Mouse (Mus musculus) kidney, adult 2 months (tissue): ENCODE data around the gene Icam2. TPM values are rescaled to one million over a fixed set of nuclear protein-coding genes. Genes with fewer than 3 reads are reported as not detected.

ENCODE experiments used
- DNase-seq: peaks from one replicate; pipeline ENCODE4 v3.0.0; 2021
- H3K27ac ChIP-seq: fragments of 200-500 bp; 2 replicates; pipeline ENCODE4 v1.5.1; 2012; ENCODE audit warnings: low read depth, low read length, control low read depth, inconsistent platforms; ENCODE audit not compliant: insufficient read depth
- H3K27me3 ChIP-seq: fragments of 200-500 bp; replicated peaks from 2 replicates; pipeline ENCODE4 v1.6.1; 2012; ENCODE audit warnings: mild to moderate bottlenecking, moderate library complexity, low read length, inconsistent platforms; ENCODE audit not compliant: control insufficient read depth, insufficient read depth
- H3K36me3 ChIP-seq: fragments of 200-500 bp; 2 replicates; pipeline ENCODE4 v1.6.1; 2012; ENCODE audit warnings: mild to moderate bottlenecking, moderate library complexity, low read length, inconsistent platforms; ENCODE audit not compliant: control insufficient read depth, insufficient read depth
- H3K4me1 ChIP-seq: fragments of 200-500 bp; 2 replicates; pipeline ENCODE4 v1.6.1; 2011; ENCODE audit warnings: low read length; ENCODE audit not compliant: control insufficient read depth, insufficient read depth
- H3K4me3 ChIP-seq: fragments of 200-500 bp; 2 replicates; pipeline ENCODE4 v1.5.1; 2011; ENCODE audit warnings: mild to moderate bottlenecking, low read depth, low read length, control low read depth; ENCODE audit not compliant: insufficient read depth
- CTCF ChIP-seq: fragments of 200-500 bp; conservative IDR thresholded peaks from 2 replicates; pipeline ENCODE4 v1.5.1; 2011; ENCODE audit warnings: low read depth, mild to moderate bottlenecking, control low read depth, low read length, moderate library complexity, mixed read lengths; ENCODE audit not compliant: insufficient read depth, insufficient read length
- POLR2A ChIP-seq: fragments of 200-500 bp; IDR thresholded peaks from one replicate; pipeline ENCODE4 v1.6.1; 2011; ENCODE audit warnings: low read depth, low read length, control low read depth
- WGBS: fragments of 180-500 bp; shearing (Covaris S2); methylation state at CpG from one replicate; pipeline ENCODE4 v1.1.7; 2018; 5-methylcytosine and 5-hydroxymethylcytosine counted together
- polyA plus RNA-seq: library from polyadenylated mRNA; depleted of rRNA; stranded (reverse); fragments of >200 nt; gene quantifications from 2 replicates; pipeline ENCODE4 v1.2.3, GENCODE M21; 2012

Icam2 gene
- polyA plus RNA-seq, 1 experiment = 38.1 TPM

DNA sequence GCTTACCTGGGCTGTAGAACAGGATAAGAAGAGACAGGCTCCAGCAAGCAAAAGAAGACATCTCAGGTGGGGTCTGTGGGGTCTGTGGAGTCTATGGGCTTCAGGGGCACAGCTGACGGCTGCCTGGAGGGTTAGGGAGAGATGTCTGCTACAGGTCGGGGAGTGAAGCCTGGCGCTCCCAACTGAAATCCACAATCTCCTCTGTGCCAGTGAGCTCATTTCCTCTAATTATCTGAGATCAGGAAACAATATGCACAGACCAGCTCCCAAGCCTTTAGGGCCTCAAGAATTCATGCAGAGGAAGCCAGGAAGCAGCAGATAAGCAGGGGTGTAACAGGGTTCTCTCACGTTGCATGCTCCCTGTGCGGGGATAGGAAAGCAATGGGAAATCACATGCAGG lies 5.5 kb downstream of the Icam2 start:
- peak overlapping the region; percentile 54 for H3K27ac ChIP-seq
- H3K4me3 ChIP-seq = peak overlapping the region; percentile 46
- H3K27me3 ChIP-seq = no peaks in the 10 kb centered on the region
- no peak for TF ChIP-seq POLR2A
- no peak for TF ChIP-seq CTCF
- peak; percentile 71 for DNase-seq
- no peaks in the 10 kb centered on the region for H3K36me3 ChIP-seq
- 74% methylated on average over 5 of the region's 5 CpGs for WGBS
- H3K4me1 ChIP-seq = no peaks in the 10 kb centered on the region

DNA sequence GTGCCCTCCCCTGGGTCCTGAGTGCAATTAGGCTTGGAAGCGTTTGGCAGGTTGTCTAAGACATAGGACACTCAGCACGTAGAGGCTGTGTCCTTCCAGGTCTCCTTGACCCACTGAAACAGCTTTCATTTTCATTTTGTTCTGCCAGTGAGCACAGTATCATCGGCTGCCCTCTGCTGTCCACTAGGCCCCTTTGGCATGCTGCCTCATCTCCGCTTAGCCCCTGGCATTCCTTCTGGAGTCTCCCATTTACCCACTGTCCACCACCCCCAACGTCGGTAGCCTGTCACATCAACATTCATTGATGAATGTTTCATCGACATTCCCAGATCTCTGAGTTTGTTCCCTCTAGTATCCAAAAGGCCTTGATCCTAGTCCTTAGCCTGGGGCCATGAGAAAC lies 6.0 kb downstream of the Icam2 start:
- Histone ChIP-seq H3K4me3 (peak overlapping the region; percentile 46), H3K4me1 (no peaks in the 10 kb centered on the region), H3K27me3 (no peaks in the 10 kb centered on the region), H3K27ac (peak overlapping the region; percentile 54), H3K36me3 (no peaks in the 10 kb centered on the region)
- TF ChIP-seq CTCF = peak; percentile 29
- no peak for TF ChIP-seq POLR2A
- peak; percentile 58 for DNase-seq
- WGBS = 56% methylated on average over 7 of the region's 7 CpGs

DNA sequence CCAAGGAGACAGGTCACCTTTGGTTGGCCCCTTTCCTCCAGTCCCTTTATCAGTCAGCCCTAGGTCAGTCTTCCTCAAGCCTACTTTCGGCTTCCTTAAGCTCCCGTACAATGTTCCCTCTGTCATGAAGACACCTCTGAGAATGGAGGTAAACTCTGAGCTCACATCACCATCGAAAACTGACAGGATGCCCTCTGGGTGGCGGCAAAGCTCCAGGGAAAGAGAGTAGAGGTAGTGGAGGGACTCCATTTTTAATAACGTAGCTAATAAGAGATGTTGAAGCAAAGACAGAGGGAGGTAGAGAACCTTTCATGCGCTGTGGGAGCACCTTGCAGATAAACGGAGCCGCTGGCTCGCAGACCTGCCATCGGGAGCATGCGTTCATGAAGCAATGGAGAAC lies 6.9 kb downstream of the Icam2 start:
- 68% methylated on average over 11 of the region's 11 CpGs for WGBS
- no peak overlapping the region for H3K27ac ChIP-seq
- peak overlapping the region; percentile 2; the same call in 1 of the 2 replicates for H3K4me3 ChIP-seq
- no peak for DNase-seq
- TF ChIP-seq CTCF (peak; percentile 30; the same call in 1 of the 2 replicates), POLR2A (no peak)
- no peaks in the 10 kb centered on the region for H3K27me3 ChIP-seq
- no peaks in the 10 kb centered on the region for H3K36me3 ChIP-seq
- no peaks in the 10 kb centered on the region for H3K4me1 ChIP-seq

DNA sequence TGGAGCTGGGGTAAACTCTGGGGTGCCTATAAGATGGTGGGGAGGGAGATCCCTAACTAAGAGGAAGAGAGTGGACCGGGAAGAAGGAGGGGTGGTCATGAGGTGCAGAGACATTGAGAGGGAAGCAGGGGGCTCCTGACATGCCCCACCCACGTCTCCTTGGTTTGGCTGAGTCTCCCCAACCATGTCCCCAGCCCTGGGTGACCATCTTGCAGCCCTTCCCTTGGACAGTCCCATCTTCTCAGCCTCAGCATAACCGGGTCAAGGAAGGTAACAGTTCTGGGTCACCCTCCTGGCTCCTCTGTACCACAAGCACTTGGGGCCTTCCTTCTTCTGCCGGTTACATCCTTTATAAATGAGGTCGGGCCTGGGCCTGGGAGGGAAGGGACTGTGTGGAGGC lies 12.9 kb downstream of the Icam2 start:
- 71% methylated on average over 5 of the region's 5 CpGs for WGBS
- TF ChIP-seq CTCF (no peak), POLR2A (no peak)
- Histone ChIP-seq H3K36me3 (no peaks in the 10 kb centered on the region), H3K4me3 (no peak overlapping the region), H3K4me1 (no peaks in the 10 kb centered on the region), H3K27ac (no peak overlapping the region), H3K27me3 (no peaks in the 10 kb centered on the region)
- no peak for DNase-seq

DNA sequence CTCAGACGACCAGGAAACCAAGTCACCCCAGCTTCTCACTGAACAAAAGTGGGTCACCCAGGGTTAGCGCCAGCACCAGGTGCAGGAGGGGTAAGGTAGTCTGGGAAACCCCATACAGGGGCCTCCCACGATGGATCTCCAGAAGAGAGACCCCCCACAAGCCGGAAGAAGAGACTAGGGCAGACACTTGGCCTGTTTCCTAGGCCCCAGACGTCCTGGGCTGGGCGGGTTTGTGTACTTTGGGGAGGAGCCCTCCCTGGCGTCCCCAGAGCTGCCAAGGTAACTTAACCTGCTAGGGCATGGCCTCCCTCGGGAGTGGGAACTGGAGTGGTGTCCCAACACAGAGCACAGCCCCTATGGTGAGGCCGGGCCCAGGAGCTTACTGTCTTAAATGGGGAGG lies 13.3 kb downstream of the Icam2 start:
- no peak overlapping the region for H3K27ac ChIP-seq
- no peak for TF ChIP-seq CTCF
- no peak for TF ChIP-seq POLR2A
- H3K4me3 ChIP-seq = no peak overlapping the region
- WGBS = 46% methylated on average over 9 of the region's 9 CpGs
- H3K4me1 ChIP-seq = no peaks in the 10 kb centered on the region
- DNase-seq = no peak
- no peaks in the 10 kb centered on the region for H3K36me3 ChIP-seq
- H3K27me3 ChIP-seq = no peaks in the 10 kb centered on the region

DNA sequence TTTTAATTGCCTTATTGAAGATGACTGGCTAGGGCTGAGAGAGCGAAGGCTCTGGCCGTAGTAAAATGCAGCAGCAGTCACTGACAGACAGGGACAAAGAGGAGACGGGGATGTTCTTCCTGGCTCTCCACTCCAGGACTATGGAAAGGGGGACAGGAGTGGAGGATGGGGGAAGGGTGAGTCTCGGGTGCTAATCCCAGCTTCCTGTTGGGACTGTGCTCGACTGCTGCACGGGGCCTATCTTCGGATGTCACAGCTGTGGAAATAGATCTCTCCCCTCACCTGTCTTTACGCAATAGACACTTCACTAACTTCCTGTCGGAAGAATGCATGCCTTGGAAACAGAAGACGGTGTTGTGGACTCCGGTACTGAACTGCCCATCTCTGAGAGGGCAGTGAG lies 13.9 kb downstream of the Icam2 start:
- Histone ChIP-seq H3K27ac (no peak overlapping the region), H3K4me1 (no peaks in the 10 kb centered on the region), H3K4me3 (no peak overlapping the region), H3K27me3 (no peaks in the 10 kb centered on the region), H3K36me3 (no peaks in the 10 kb centered on the region)
- DNase-seq = no peak
- no peak for TF ChIP-seq CTCF
- TF ChIP-seq POLR2A = no peak
- WGBS = 44% methylated on average over 11 of the region's 11 CpGs

DNA sequence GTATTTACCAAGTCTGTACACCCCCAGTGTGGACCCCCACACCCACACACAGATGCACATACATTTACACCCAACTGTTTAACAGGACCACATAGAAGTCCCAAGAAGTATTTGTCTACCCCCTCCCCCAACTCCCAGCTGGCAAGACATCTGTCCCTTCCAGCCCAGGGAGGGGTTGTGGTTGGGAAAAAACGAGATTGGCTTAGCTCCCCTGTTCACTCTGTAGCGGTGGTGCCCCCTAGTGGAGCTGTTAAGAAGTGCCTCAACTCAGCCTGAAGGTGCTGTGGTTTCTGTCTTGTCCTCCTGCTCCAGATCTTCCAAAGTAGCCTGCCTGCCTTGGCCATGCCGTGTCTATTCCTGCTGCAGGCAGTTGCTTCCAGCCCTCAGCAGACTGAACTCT lies 21.6 kb downstream of the Icam2 start:
- H3K4me1 ChIP-seq = no peaks in the 10 kb centered on the region
- H3K27me3 ChIP-seq = no peaks in the 10 kb centered on the region
- peak; percentile 72 for DNase-seq
- no peak overlapping the region for H3K27ac ChIP-seq
- H3K36me3 ChIP-seq = no peaks in the 10 kb centered on the region
- TF ChIP-seq POLR2A (no peak), CTCF (peak; percentile 90)
- 0% methylated on average over 3 of the region's 3 CpGs for WGBS
- no peak overlapping the region for H3K4me3 ChIP-seq

DNA sequence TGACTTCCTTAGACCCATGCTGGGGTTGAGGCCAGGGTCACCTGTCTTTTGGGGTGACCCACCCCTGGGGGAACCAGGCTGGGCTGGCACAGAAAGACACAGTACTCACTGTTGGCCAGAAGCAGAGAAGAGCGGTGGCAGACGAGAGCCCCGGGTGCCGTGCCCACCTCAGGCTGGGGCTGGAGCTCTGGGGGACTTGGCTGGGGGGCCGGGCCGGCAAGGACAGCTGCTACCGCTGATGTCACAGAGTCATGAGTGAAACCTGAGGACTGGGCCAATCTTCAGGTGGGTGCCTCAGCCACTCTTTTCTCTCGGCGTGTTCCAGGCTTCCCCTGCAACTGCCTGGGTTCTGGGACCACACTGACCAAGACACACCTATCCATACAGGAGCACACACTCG lies 22.5 kb downstream of the Icam2 start, which contains the start of gene Prr29:
Gene Prr29, plus strand, starts transcription at position 107 of the 400 bp plus-strand sequence.
- 55% methylated on average over 10 of the region's 10 CpGs for WGBS

More for the DNA sequence above, 22.5 kb downstream of the Icam2 start, which contains the start of gene Prr29:
- H3K27ac ChIP-seq = no peak within 1 kb of the TSS
- no peak within 1 kb of the TSS for H3K4me3 ChIP-seq
- no peaks in the 10 kb centered on the region for H3K27me3 ChIP-seq
- TF ChIP-seq POLR2A (no peak), CTCF (no peak)
- no peaks in the 10 kb centered on the region for H3K4me1 ChIP-seq
- DNase-seq = no peak
- no peaks in the 10 kb centered on the region for H3K36me3 ChIP-seq
